Mouse (Mus musculus): ENCODE data around the gene Stk32b.

- no peak for TF ChIP-seq CTCF (IDR thresholded peaks at IDR 0.05; ENCODE audit: low read depth)
- no peak for TF ChIP-seq EP300 (IDR thresholded peaks at IDR 0.05; ENCODE audit: low read depth)
Measured at GRCm38 (mm10) chr5:37743889-37744707, 27.1 kb upstream of the Stk32b start.

Data from heart, postnatal 0 days (tissue).